Mouse (Mus musculus) adrenal gland, adult (tissue): Measurements from ENCODE around the gene Mrpl18.
"Not testable (repeated sequence)": the region's sequence is repeated elsewhere in the genome, so short reads cannot be mapped to it uniquely, and the experiment has no call there.

Source experiments
- DNase-seq, 2 experiments: peaks; one replicate each; pipeline ENCODE4 v3.0.0; 2022 to 2023; ENCODE audit warnings: low spot score in 1 of 2; ENCODE audit not compliant: inconsistent age in 2 of 2

Gene Mrpl18

GRCm38 (mm10) chr17:12910391-12910790 is 5.8 kb downstream of the Mrpl18 start:
- no peak for DNase-seq

- peak; percentile 26 to 52 for DNase-seq
Measured at GRCm38 (mm10) chr17:12909361-12910280, 6.5 kb downstream of the Mrpl18 start, which contains the start of gene Pnldc1. Gene Pnldc1, minus strand, starts transcription at chr17:12910230.

- DNase-seq = no peak
Measured at GRCm38 (mm10) chr17:12906436-12906835, 9.7 kb downstream of the Mrpl18 start.

GRCm38 (mm10) chr17:12905810-12906209 is 10.3 kb downstream of the Mrpl18 start:
- no peak for DNase-seq

GRCm38 (mm10) chr17:12904349-12904748 is 11.8 kb downstream of the Mrpl18 start:
- DNase-seq = no peak

- DNase-seq = no peak
Measured at GRCm38 (mm10) chr17:12903372-12904333, 12.5 kb downstream of the Mrpl18 start.

- DNase-seq = no peak
Measured at GRCm38 (mm10) chr17:12902291-12902690, 13.9 kb downstream of the Mrpl18 start.

- DNase-seq = not testable (repeated sequence)
Measured at GRCm38 (mm10) chr17:12898607-12899006, 17.5 kb downstream of the Mrpl18 start.

- DNase-seq = no peak
Measured at GRCm38 (mm10) chr17:12897674-12898073, 18.5 kb downstream of the Mrpl18 start.

GRCm38 (mm10) chr17:12892033-12892432 is 24.1 kb downstream of the Mrpl18 start:
- no peak for DNase-seq

- DNase-seq = no peak
Measured at GRCm38 (mm10) chr17:12891054-12891453, 25.1 kb downstream of the Mrpl18 start.

GRCm38 (mm10) chr17:12887021-12887775 is 28.9 kb downstream of the Mrpl18 start:
- no peak for DNase-seq

- DNase-seq = no peak
Measured at GRCm38 (mm10) chr17:12886620-12887019, 29.5 kb downstream of the Mrpl18 start.

- DNase-seq = no peak
Measured at GRCm38 (mm10) chr17:12881216-12881615, 34.9 kb downstream of the Mrpl18 start.

GRCm38 (mm10) chr17:12880178-12880577 is 36.0 kb downstream of the Mrpl18 start:
- peak; percentile 76 to 94 for DNase-seq

- DNase-seq = no peak
Measured at GRCm38 (mm10) chr17:12875734-12876133, 40.4 kb downstream of the Mrpl18 start, which contains the start of gene Mrgprh. Gene Mrgprh, plus strand, starts transcription at chr17:12876034.

GRCm38 (mm10) chr17:12872275-12873028 is 43.7 kb downstream of the Mrpl18 start:
- no peak for DNase-seq

- DNase-seq = no peak
Measured at GRCm38 (mm10) chr17:12868640-12869039, 47.5 kb downstream of the Mrpl18 start.

GRCm38 (mm10) chr17:12868043-12868442 is 48.1 kb downstream of the Mrpl18 start, which contains the start of gene Mas1:
Gene Mas1, minus strand, starts transcription at chr17:12868143.
- DNase-seq = no peak

- DNase-seq = no peak
Measured at GRCm38 (mm10) chr17:12866853-12867252, 49.3 kb downstream of the Mrpl18 start.
